Mouse (Mus musculus): ENCODE measurements around the gene Kcnc3.

Gene Kcnc3

DNA sequence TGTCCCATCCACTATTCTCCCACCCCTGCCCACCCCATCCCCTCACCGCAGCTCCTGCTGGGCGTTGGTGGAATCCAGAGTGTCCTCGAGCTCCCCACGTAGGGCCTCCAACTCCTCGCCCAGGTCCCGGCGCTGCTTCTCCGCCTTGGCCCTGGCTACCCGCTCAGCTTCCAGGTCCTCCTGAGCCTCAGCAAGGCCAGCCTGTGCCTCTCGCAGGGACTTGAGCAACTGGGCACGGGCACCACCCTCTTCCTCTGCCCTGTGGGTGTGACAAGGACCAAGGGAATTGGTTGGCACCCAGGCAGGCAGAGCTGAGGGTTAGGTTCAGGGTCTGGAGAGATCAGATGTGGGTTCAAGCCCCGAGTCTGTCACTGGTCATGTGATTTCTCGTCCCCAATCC lies 36.5 kb downstream of the Kcnc3 start:
- no peak for DNase-seq (ENCODE audit: low spot score)

DNA sequence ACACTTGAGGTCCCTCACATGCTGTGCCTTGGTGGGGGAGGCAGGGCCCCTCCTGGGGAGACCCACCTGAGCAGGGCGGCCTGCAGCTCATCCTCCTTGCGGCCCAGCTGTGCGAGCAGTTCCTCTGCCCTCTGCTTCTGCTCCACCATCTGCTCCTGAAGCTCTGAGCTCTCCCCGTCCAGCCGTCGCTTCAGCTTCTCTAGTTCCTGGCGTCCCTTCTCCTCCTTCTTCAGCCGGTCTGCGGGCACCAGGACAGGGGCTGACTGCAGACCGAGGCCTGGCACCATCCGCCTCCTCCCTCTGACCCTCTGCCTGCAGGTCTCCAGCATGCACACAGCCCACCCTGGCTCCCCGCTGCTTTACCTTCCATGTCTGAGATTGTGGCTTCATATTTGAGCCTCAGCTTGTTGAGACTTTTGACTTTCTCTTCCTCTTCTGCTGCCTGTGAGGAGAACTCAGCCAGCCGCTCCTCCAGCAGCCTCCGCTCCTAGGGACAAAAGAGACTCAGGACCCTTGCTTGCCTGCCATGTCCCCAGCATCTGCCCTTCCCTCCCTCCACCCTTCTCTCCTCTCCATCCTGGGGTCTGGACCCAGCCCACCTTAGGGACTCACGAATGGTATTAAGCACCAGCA lies 38.1 kb downstream of the Kcnc3 start:
- no peak for DNase-seq (ENCODE audit: low spot score)

DNA sequence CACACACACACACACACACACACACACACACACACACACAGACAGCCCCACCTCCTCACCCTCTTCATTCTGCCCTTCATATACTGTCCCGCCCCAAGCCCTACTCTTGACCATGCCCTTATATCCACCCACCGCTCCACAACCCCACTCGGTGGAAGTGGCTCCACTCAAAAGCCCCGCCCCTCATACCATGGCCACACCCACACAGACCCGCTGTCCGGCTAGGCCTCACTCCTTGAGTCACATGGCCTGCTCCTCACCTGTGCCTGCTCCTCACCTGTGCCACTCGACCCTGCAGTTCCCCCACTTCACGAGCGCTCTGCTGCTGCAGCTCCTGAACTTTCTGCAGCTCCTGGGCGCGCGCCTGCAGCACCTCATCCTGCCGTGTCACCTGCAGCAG lies 40.0 kb downstream of the Kcnc3 start:
- DNase-seq (ENCODE audit: low spot score) = no peak

DNA sequence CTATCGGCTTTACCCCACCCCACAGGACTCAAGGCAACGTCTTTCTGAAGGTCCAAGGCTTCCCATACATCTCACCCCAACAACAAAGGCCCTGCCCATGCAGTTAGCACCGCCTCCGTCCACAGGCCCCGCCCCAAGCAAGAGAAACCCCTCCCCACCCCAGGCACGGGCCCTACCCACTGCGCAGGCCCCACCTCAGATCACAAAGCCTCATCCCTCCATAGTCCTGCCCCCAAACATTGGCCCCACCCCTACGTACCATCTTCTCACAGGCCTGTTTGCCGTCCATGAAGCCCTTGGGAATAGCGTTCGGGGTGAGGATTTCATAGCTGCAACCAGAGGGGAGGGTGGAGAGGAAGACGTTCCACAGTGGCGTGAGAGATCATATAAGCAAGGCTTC lies 42.2 kb downstream of the Kcnc3 start:
- DNase-seq (ENCODE audit: low spot score) = no peak

DNA sequence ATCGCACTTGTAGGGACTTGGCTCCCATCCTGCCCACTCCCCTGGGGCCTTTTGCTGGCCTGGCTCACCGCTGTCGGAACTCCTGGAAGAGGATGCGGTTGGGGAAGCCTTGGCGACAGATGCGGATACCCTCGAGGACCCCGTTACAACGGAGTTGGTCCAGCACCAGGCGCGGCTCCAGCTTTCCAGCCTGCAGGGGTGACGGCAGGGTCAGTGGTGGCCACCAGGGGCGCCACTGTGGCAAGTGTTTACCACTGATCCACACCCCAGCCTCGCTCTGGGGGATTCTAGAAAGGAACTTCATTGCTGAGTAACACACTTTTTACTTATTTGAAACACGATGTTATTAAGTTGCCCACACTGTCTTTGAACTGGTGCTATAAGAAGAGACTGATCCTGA lies 42.9 kb downstream of the Kcnc3 start:
- no peak for DNase-seq (ENCODE audit: low spot score)

DNA sequence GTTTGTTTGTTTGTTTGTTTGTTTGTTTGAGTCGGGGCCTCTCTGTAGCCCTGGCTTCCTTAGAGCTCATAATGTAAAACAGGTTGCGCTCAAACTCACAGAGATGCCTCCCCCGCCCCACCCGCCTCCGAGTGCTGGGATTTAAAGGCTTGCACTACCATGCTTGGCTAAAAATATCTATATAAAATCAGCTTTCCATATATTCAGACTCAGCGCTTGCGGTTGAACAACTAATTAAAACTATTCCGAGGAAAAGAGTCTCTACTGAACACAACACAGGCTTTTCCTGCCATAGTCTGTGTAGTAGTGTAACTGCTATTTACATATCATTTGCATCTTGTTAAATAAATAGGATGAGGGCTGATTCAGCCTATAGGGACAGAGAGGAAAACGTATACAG lies 46.2 kb downstream of the Kcnc3 start:
- DNase-seq (ENCODE audit: low spot score) = no peak

DNA sequence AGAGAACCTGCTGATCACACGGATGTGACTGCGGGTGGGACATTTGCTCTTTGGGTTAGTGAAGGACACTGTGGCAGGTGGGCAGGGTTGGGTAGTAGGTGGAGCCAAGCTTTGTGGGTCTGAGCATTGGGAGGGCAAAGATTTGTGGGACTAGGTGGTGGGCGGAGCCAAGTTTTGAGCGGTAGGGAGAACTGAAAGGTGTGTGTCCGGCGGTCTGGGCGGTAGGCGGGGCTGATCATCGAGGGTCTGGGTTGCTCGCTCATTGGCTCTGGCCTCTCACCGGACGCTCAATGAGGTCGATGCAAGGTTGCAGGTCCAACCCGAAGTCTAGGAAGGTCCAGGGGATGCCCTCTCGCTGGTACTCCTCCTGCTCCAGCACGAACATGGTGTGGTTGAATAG lies 48.2 kb downstream of the Kcnc3 start:
- DNase-seq (ENCODE audit: low spot score) = no peak

DNA sequence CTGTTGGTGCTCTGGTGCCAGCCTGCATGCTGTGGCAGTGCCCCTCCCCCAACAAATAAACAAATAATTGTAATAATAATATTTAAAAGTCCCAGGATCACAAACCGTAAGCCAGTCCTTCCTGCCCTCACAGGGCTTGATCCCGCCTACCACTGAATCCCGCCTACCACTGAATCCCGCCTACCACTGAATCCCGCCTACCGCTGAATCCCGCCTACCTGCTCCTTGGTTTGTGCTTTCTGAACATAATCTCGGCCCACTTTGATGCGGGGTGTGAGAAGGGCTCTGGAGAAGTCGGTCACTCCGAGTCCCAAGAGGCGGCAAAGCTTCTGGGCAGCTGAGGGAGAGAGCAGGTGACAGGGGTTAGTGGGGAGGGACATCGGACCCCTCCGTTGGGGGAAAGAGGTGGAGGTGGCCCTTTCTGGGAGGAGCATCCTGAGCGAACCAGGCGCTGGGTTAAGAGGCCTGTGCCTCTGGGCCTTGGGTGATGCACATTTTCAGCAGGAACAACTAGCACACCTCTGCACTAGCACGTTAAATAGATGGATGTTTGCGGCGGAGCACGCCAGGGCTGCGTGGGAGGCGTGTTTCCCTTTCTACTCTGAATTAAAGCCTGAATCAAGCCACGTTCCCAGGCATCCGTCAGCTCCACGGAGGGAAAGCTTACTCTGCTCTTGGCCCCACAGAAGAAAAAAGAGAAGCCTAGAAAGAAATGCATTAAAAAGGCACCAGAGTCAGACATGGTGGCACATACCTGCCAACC lies 50.6 kb downstream of the Kcnc3 start:
- peak; percentile 36 for DNase-seq (ENCODE audit: low spot score)

DNA sequence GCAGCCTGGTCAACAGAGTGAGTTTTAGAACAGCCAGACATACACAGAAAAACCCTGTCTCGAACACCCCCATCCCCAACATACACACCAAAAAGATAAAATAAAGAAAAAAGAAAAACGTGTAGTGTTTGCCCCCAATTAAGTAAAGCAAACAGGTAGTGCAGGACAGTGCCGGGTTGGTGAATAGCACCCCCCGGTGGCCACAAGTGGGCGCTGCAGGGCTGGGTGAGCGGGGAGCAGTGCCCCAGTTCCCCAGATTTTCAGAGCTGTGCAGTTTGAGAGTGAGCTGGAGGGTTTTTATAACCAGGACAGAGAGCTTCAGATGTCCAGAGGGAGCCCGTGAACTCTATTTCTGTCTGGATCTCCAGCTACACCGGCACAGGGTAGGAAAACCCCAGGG lies 51.4 kb downstream of the Kcnc3 start:
- DNase-seq (ENCODE audit: low spot score) = peak; percentile 58

DNA sequence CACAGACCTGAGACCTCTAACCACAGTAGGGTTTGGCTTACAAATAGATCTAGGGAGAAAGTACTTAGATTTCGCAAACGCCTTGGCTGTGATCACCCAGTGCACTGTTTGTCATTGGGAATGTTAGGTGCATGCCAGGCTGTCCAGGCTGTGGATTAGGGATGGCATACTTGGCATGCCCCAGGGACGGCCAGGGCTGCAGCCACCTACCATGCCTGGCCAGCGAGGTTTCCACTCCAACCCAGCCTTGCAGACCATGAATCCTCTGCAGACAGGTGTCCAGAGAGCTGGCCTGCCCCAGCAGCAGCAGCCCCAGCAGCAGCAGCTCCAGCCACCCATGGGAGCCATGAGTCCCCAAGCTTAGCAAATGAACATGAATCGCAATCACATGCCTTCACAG lies 54.8 kb downstream of the Kcnc3 start:
- no peak for DNase-seq (ENCODE audit: low spot score)

DNA sequence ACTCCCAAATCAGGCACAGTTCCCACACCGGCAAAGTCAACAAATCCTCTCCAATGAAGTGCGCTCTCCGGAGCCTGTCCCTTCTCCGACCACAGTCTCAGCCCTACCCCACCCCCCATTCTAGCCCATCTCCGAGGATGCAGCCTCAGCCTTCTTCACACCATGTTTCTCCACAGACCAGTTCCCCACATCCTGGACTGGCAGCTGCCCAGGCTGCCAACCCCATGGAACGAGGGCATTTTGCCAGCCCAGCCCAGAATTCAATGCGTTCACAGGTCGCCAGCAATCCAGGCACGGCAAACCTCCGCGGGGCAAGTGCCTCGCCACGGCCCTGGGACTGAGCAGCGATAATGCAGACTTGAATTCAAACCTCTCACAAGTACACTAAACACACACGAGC lies 55.5 kb downstream of the Kcnc3 start:
- DNase-seq (ENCODE audit: low spot score) = no peak

DNA sequence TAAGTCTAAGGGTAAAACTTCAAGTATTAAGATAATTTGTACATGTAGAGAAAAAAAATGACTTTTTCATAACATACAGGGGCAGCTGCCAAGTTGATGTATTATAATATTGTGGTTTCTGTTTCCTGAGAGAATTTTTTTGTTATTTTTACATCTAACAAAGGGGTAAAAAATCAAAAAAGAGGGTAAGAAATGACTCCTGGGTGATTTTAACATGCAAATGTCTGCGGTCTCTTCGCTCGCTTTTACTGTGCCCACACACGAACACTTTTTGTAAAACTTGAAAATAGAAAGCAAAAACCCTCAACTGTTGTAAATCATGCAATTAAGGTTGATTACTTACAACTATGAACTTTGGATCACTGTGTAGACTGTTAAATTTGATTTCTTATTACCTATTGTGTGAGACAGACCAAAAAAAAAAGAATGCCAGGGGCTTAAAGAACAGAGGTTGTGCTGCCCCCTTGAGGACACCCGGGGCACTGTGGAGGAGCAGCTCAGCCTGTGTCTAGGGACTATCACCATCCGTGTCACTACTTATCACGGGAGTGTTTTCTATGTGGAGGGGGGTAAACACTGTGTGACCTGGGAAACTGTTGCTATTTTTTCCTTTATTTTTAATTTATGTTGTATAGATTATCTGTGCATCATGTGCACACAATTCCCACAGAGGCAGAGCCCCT lies 56.7 kb downstream of the Kcnc3 start:
- peak; percentile 83 for DNase-seq (ENCODE audit: low spot score)

DNA sequence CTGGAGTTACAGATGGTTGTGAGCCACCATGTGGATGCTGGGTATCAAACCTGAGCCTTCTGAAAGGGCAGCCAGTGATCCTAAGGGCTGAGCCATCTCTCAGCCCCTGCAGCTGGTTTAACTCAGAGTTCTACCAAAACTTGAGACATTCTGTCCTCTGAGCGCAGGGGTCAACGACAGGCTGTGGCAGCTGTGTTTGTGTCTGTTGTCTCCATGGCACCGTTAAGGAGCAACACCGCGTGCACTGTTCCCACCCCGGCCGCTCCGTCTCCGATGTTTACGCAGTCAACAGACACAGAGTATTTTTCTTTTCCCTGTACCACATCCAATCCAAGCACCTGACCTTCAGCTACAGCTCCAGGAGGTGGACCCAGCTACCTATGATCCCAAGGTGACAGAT lies 57.3 kb downstream of the Kcnc3 start:
- no peak for DNase-seq (ENCODE audit: low spot score)

DNA sequence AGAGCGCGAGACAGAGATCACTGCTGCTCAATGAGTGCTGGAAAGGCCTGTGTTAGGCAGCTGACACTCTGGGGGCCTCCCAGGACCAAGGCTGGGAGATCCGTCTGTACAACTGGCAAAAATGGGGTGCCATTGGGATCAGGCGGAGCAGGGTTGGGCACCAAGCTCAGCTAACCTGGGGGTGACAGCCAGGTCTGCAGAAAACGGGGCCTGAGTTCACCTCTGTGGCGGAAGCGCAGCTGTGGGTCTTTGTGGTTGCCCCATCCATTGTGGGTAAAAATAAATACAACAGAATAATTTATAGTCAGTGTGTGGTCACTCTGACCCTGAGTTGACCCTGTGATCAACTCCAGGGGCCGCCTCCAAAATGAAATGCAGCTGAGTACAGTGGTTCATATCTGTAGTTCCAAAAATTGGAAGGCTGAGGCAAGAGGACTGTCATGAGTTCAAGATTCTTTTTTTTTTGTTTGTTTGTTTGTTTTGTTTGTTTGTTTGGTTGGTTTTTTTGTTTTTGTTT lies 58.7 kb downstream of the Kcnc3 start:
- no peak for DNase-seq (ENCODE audit: low spot score)

DNA sequence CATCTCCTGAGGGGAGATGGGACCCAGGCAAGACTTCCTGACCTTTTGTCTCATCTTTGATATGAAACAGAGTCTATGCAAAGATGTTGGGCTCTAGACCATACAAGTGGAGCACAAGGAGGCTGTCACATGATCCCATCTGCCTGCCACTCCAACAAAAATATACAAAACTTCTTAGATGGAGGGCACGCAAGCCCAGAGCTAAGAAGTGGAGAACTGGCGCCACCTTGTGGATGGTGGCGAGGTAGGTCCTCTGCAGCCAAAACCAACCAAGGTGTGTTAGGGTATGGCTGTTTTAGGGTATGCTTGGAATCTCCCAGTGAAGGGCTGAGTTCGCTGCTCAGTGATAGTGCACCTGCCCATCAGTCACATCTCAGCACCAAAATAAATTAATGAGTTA lies 59.5 kb downstream of the Kcnc3 start:
- peak; percentile 65 for DNase-seq (ENCODE audit: low spot score)

DNA sequence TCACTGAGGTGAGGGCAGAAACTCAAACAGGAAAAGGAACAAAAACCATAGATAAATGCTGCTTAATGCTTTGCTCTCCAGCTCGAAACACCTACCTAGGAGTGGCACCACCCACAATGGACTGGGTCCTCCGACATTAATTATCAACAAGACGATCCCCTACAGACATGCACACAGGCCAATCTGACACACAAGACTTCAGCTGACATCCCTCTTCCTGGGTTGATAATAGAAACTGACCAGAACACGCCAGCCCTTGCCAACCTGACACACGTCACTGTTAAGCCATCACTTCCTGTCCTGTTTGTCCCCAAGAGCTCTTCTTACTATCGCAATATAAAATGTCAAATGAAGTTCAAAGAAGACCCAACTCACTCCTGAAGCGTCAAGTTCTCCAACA lies 61.0 kb downstream of the Kcnc3 start:
- DNase-seq (ENCODE audit: low spot score) = no peak

DNA sequence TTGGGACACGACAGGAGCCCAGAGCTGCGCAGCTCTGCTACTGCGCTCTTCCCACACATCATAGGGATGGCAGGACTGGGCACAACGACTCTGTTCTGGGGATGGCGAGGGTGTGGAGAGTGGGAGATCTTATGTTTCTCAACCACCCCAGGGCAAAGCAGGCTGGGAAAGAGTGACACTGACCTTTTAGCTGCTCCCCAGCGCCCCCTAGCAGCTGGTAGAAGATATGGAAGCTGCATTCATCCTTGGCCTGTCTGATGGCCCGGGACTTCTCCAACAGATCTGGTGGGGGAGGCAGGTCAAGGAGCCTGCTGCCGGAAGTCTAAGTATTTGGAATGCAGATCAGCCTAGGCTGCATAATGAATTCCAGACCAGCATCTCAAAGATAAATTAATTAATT lies 63.3 kb downstream of the Kcnc3 start:
- DNase-seq (ENCODE audit: low spot score) = no peak
